Mouse (Mus musculus) hindbrain, embryonic 11.5 days (tissue): ENCODE measurements at regions not wholly inside any gene's neighbourhood (a gene's known extent, or its start where the extent isn't known, plus 50 kb on each side); places are given as distances from the start of the nearest gene placed in this dataset.

Source experiments
- ATAC-seq: fragments of 200-750 bp; cut with Nextera tagmentation; 2 replicates; pipeline ENCODE4 v1.8.0; 2017; ENCODE audit warnings: mild to moderate bottlenecking, moderate TSS enrichment, moderate library complexity; ENCODE audit not compliant: low FRiP score
- DNase-seq: peaks from one replicate; pipeline ENCODE4 v3.0.0-alpha.2; 2015; ENCODE audit warnings: low spot score
- H3K27ac ChIP-seq: fragments of 300-500 bp; sonication (generic); 2 replicates; pipeline ENCODE4 v1.5.1; 2014; ENCODE audit warnings: mild to moderate bottlenecking, low read depth, low read length
- H3K27me3 ChIP-seq: fragments of 300-500 bp; sonication (generic); 2 replicates; pipeline ENCODE4 v1.6.1; 2014; ENCODE audit warnings: mild to moderate bottlenecking, low read length, moderate library complexity, mixed read lengths; ENCODE audit not compliant: control insufficient read depth, insufficient read depth
- H3K36me3 ChIP-seq: fragments of 300-500 bp; sonication (generic); 2 replicates; pipeline ENCODE4 v1.6.1; 2014; ENCODE audit warnings: mild to moderate bottlenecking, low read length, moderate library complexity, mixed read lengths; ENCODE audit not compliant: control insufficient read depth, insufficient read depth
- H3K4me1 ChIP-seq: fragments of 300-500 bp; sonication (generic); replicated peaks from 2 replicates; pipeline ENCODE4 v1.6.1; 2014; ENCODE audit warnings: low read length, mixed read lengths; ENCODE audit not compliant: control insufficient read depth, insufficient read depth
- H3K4me2 ChIP-seq: fragments of 300-500 bp; sonication (generic); replicated peaks from 2 replicates; pipeline ENCODE4 v1.6.1; 2014; ENCODE audit warnings: mild to moderate bottlenecking, low read depth, low read length
- H3K4me3 ChIP-seq: fragments of 300-500 bp; sonication (generic); 2 replicates; pipeline ENCODE4 v1.5.1; 2014; ENCODE audit warnings: low read depth, low read length
- H3K9ac ChIP-seq: fragments of 300-500 bp; sonication (generic); 2 replicates; pipeline ENCODE4 v1.6.1; 2014; ENCODE audit warnings: low read depth, low read length
- H3K9me3 ChIP-seq: fragments of 300-500 bp; sonication (generic); 2 replicates; pipeline ENCODE4 v1.6.1; 2016; ENCODE audit warnings: low read length; ENCODE audit not compliant: control insufficient read depth
- WGBS: fragments of 180-500 bp; shearing (Covaris S2); extraction: QIAGEN DNeasy Blood & Tissue Kit; methylation state at CpG from one replicate; pipeline ENCODE4 v1.1.7; 2014; 5-methylcytosine and 5-hydroxymethylcytosine counted together

GRCm38 (mm10) chr9:97170836-97171235 is 59.9 kb upstream of the Slc25a36 start:
- no peak overlapping the region for H3K4me3 ChIP-seq
- DNase-seq (no peak), ATAC-seq (no peak)
- H3K36me3 ChIP-seq, result no peaks in the 10 kb centered on the region
- no peak overlapping the region for H3K4me2 ChIP-seq
- 71% methylated on average over 1 of the region's 1 CpGs for WGBS
- no peaks in the 10 kb centered on the region for H3K9me3 ChIP-seq
- H3K4me1 ChIP-seq, result no peaks in the 10 kb centered on the region
- no peaks in the 10 kb centered on the region for H3K27me3 ChIP-seq
- no peak overlapping the region for H3K27ac ChIP-seq
- no peak overlapping the region for H3K9ac ChIP-seq

DNA sequence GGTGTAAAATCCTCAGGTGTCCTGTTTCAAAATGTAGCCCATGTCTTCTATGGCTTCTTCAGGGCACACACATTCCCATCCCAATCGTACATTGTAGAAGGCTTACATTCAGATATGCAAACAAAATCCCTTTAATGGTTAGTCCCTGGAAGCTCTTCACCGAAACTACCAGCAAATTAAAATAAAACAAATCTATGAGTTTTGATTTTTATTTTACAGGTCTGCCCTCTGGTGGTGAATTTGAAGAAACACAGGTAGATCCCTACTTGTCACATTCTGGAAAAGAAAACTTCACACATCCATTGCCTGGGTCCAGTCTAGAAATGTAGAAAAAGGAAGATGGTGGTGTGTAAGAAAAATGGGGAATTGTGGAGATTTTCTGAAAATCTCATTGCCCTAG is 51.5 kb upstream of the Slc25a36 start:
- Histone ChIP-seq H3K4me3 (no peak overlapping the region), H3K4me2 (no peak overlapping the region), H3K9ac (no peak overlapping the region), H3K36me3 (no peaks in the 10 kb centered on the region), H3K4me1 (no peaks in the 10 kb centered on the region), H3K27me3 (no peaks in the 10 kb centered on the region), H3K9me3 (no peaks in the 10 kb centered on the region), H3K27ac (no peak overlapping the region)
- DNase-seq (peak; percentile 35), ATAC-seq (no peak)
- WGBS, result 41% methylated on average over 2 of the region's 2 CpGs
